In genomic region chr1:173349946-173350345, GRCm38 (mm10) we compare ENCODE assay signal across 8 mouse cellular contexts. TPM values are rescaled to one million over a fixed set of nuclear protein-coding genes. Genes with fewer than 3 reads are reported as not detected.
A peak's percentile ranks its signal among the peaks of the same experiment; 100 is the strongest.
DNase-seq lines count a peak whose midpoint lies in the region; ATAC-seq and TF ChIP-seq lines count a peak whose summit lies in the region.

No protein-coding gene starts in this region.

- no peak for TF ChIP-seq CTCF in brain, embryonic 14.5 days (IDR thresholded peaks at IDR 0.05; ENCODE audit: borderline replicate concordance, extremely low read depth, insufficient read depth, insufficient read length)

- H3K4me1 ChIP-seq in intestine, embryonic 14.5 days (replicated peaks; ENCODE audit: control insufficient read depth, insufficient read depth, low read length): no peaks in the 10 kb centered on the region
- no peaks in the 10 kb centered on the region for H3K4me1 ChIP-seq in lung, embryonic 15.5 days

- no peak overlapping the region for H3K9ac ChIP-seq in intestine, embryonic 14.5 days (ENCODE audit: low read length)
- H3K9ac ChIP-seq in lung, embryonic 15.5 days: no peak overlapping the region

- no peak for TF ChIP-seq POLR2A in brain, embryonic 14.5 days (IDR thresholded peaks at IDR 0.05; ENCODE audit: borderline replicate concordance, extremely low read depth, insufficient read depth, insufficient read length, poor library complexity, severe bottlenecking)

- no peak overlapping the region for H3K27ac ChIP-seq in intestine, embryonic 14.5 days (ENCODE audit: low read depth)
- no peak overlapping the region for H3K27ac ChIP-seq in lung, embryonic 15.5 days

- H3K27me3 ChIP-seq in intestine, embryonic 14.5 days (replicated peaks; ENCODE audit: control insufficient read depth, insufficient read depth, low read length): no peaks in the 10 kb centered on the region
- H3K27me3 ChIP-seq in lung, embryonic 15.5 days: no peaks in the 10 kb centered on the region

- no peaks in the 10 kb centered on the region for H3K9me3 ChIP-seq in intestine, embryonic 14.5 days (ENCODE audit: control insufficient read depth, low read length)
- no peaks in the 10 kb centered on the region for H3K9me3 ChIP-seq in lung, embryonic 15.5 days

- 3% methylated on average over 6 of the region's 6 CpGs for WGBS in intestine, embryonic 14.5 days
- WGBS in lung, embryonic 15.5 days: under 1% methylated on average over 6 of the region's 6 CpGs

- no peaks in the 10 kb centered on the region for H3K36me3 ChIP-seq in intestine, embryonic 14.5 days (ENCODE audit: control insufficient read depth, insufficient read depth, low read length)
- no peaks in the 10 kb centered on the region for H3K36me3 ChIP-seq in lung, embryonic 15.5 days

- H3K4me2 ChIP-seq in intestine, embryonic 14.5 days (ENCODE audit: low read length): peak overlapping the region; percentile 52
- peak overlapping the region; percentile 52 for H3K4me2 ChIP-seq in lung, embryonic 15.5 days

- H3K4me3 ChIP-seq in intestine, embryonic 14.5 days (ENCODE audit: low read depth, low read length): peak overlapping the region; percentile 25
- H3K4me3 ChIP-seq in lung, embryonic 15.5 days: 0 out of 2 replicates have a peak overlapping the region, but pooled peaks have one; percentile 10

- DNase-seq in gastrocnemius, adult 18-20 months (ENCODE audit: low spot score): peak; percentile 23
- no peak for DNase-seq in gastrocnemius, postnatal 4 days (ENCODE audit: low spot score in 2 of 2)
- DNase-seq in brain, embryonic 14.5 days (ENCODE audit: low read depth): peak; percentile 92
- DNase-seq in forelimb bud, embryonic 11.5 days (ENCODE audit: low read depth, low spot score): peak; percentile 89
- DNase-seq in intestine, embryonic 14.5 days (ENCODE audit: low spot score): peak; percentile 81
- DNase-seq in right cerebral cortex, postnatal 4 days: no peak

- ATAC-seq in intestine, embryonic 14.5 days (replicated peaks; ENCODE audit: low FRiP score, low TSS enrichment, low read depth): peak; percentile 85
- peak; percentile 82; the same call in 1 of the 2 replicates for ATAC-seq in lung, embryonic 15.5 days (ENCODE audit: borderline replicate concordance, extremely low read depth, low FRiP score, low TSS enrichment)
- peak; percentile 47; the same call in 1 of the 2 replicates for ATAC-seq in neutrophil, adult 5-6 weeks (ENCODE audit: extremely low read depth, insufficient number of reproducible peaks, low FRiP score, poor library complexity, severe bottlenecking)

RNA-seq across cellular contexts. Expression of gene Aim2, which starts 0.7 kb away (rescaled TPM):
- under 1 TPM; 0.30 to 0.38 TPM for total RNA-seq in gastrocnemius, adult 18-20 months (2021)
- 1 to 10 TPM in 1 of 2 experiments, under 1 TPM in 1; 0.71 to 2.9 TPM for total RNA-seq in gastrocnemius, postnatal 4 days (2021)
- 3.2 and 5.3 TPM in 2 replicates for polyA plus RNA-seq in brain, embryonic 14.5 days (2012; rRNA removed)
- polyA plus RNA-seq in intestine, embryonic 14.5 days (2014; fragmentation: Nextera tagmentation; extraction: Ambion mirVana): 2.8 and 3.9 TPM in 2 replicates
- polyA plus RNA-seq in lung, embryonic 15.5 days (2015; fragmentation: Nextera tagmentation; extraction: Ambion mirVana): 0.84 and 1.7 TPM in 2 replicates
- total RNA-seq in neutrophil, adult 5-6 weeks (2017): 207 and 213 TPM in 2 replicates

RNA-seq across cellular contexts. Expression of gene Ackr1, which starts 16.4 kb away (rescaled TPM):
- total RNA-seq in gastrocnemius, adult 18-20 months (2021): 1 to 10 TPM; 2.9 to 3.0 TPM
- total RNA-seq in gastrocnemius, postnatal 4 days (2021): 10 to 100 TPM; 10.8 to 15.1 TPM
- polyA plus RNA-seq in brain, embryonic 14.5 days (2012; rRNA removed): 87.4 and 106 TPM in 2 replicates
- 1.1 and 1.2 TPM in 2 replicates for polyA plus RNA-seq in intestine, embryonic 14.5 days (2014; fragmentation: Nextera tagmentation; extraction: Ambion mirVana)
- polyA plus RNA-seq in lung, embryonic 15.5 days (2015; fragmentation: Nextera tagmentation; extraction: Ambion mirVana): 0.64 and 1.2 TPM in 2 replicates
- not detected in 2 replicates for total RNA-seq in neutrophil, adult 5-6 weeks (2017)

RNA-seq across cellular contexts. Expression of gene Cadm3, which starts 17.5 kb away (rescaled TPM):
- 1 to 10 TPM; 7.4 to 7.7 TPM for total RNA-seq in gastrocnemius, adult 18-20 months (2021)
- total RNA-seq in gastrocnemius, postnatal 4 days (2021): 10 to 100 TPM; 28.7 to 33.7 TPM
- polyA plus RNA-seq in brain, embryonic 14.5 days (2012; rRNA removed): 282 and 393 TPM in 2 replicates
- polyA plus RNA-seq in intestine, embryonic 14.5 days (2014; fragmentation: Nextera tagmentation; extraction: Ambion mirVana): 7.6 and 7.7 TPM in 2 replicates
- 1.1 TPM in 2 replicates for polyA plus RNA-seq in lung, embryonic 15.5 days (2015; fragmentation: Nextera tagmentation; extraction: Ambion mirVana)
- total RNA-seq in neutrophil, adult 5-6 weeks (2017): 0.37 TPM in 1 of 2 replicates, not detected in the other

Comparison
In these comparisons a context has a peak if more than half of its experiments do, and no peak if none do; other contexts are left out.
1. DNase-seq: peak in gastrocnemius, adult 18-20 months (single experiment), brain, embryonic 14.5 days (single experiment), forelimb bud, embryonic 11.5 days (single experiment) and intestine, embryonic 14.5 days (single experiment); none in gastrocnemius, postnatal 4 days (0 of 2) and right cerebral cortex, postnatal 4 days (single experiment).
2. RNA of gene Aim2, which starts 0.7 kb away (total RNA-seq): 207 to 213 TPM in neutrophil, adult 5-6 weeks; 0.71 to 2.9 TPM in gastrocnemius, postnatal 4 days and 0.30 to 0.38 TPM in gastrocnemius, adult 18-20 months; every median in the first group is over 10 times any median in the second.
3. Peak in every context shown above with its lines, with median percentiles within 50 percentile points of each other: ATAC-seq.